ENCODE assay signal across 10 mouse cellular contexts in genomic region chr14:47194096-47194495, GRCm38 (mm10). TPM values are rescaled to one million over a fixed set of nuclear protein-coding genes. Genes with fewer than 3 reads are reported as not detected.
A peak's percentile ranks its signal among the peaks of the same experiment; 100 is the strongest.
DNase-seq lines count a peak whose midpoint lies in the region; ATAC-seq lines count a peak whose summit lies in the region.
"Had no signal": no experiment of that assay in that cellular context is flagged by ENCODE, and none has a peak within 500 bp of the region (broad histone marks: within the 10 kb centered on the region; RNA-seq: fewer than 3 reads in every experiment).

No protein-coding gene starts in this region.

- H3K27me3 ChIP-seq in forebrain, embryonic 15.5 days = no peaks in the 10 kb centered on the region
- H3K27me3 ChIP-seq: limb, embryonic 15.5 days had no signal

- no peak overlapping the region for H3K4me3 ChIP-seq in forebrain, embryonic 15.5 days
- H3K4me3 ChIP-seq: embryonic facial prominence, embryonic 10.5 days; limb, embryonic 15.5 days had no signal

- no peak overlapping the region for H3K4me2 ChIP-seq in forebrain, embryonic 15.5 days (replicated peaks)
- H3K4me2 ChIP-seq: limb, embryonic 15.5 days had no signal

- H3K36me3 ChIP-seq in forebrain, embryonic 15.5 days = no peaks in the 10 kb centered on the region
- H3K36me3 ChIP-seq: embryonic facial prominence, embryonic 10.5 days; limb, embryonic 15.5 days had no signal

- ATAC-seq in megakaryocyte progenitor cell, adult 5-6 weeks (replicated peaks; ENCODE audit: poor library complexity) = peak; percentile 68
- no peak for ATAC-seq in forebrain, embryonic 15.5 days (replicated peaks)
- no peak for ATAC-seq in monocyte, adult 5-6 weeks (replicated peaks; ENCODE audit: insufficient number of reproducible peaks, low FRiP score, low TSS enrichment, poor library complexity, severe bottlenecking)

- H3K9ac ChIP-seq in forebrain, embryonic 15.5 days (replicated peaks) = no peak overlapping the region
- H3K9ac ChIP-seq: limb, embryonic 15.5 days had no signal

- H3K4me1 ChIP-seq in forebrain, embryonic 15.5 days = 0 out of 2 replicates have a peak, but pooled peaks cover 5% of the 10 kb centered on the region

- no peaks in the 10 kb centered on the region for H3K9me3 ChIP-seq in forebrain, embryonic 15.5 days
- H3K9me3 ChIP-seq: embryonic facial prominence, embryonic 10.5 days; limb, embryonic 15.5 days had no signal

- peak; percentile 9 to 11 for DNase-seq in cerebellum, postnatal 10 days
- no peak for DNase-seq in cerebellum, adult 9-10 months
- peak; percentile 20 for DNase-seq in retina, postnatal 1 day
- DNase-seq in retina, embryonic 14.5 days (ENCODE audit: low spot score) = no peak
- peak; percentile 61 to 64 for DNase-seq in thymus, postnatal 36 days

- 33% methylated on average over 4 of the region's 4 CpGs for WGBS in forebrain, embryonic 15.5 days

- no peak overlapping the region for H3K27ac ChIP-seq in forebrain, embryonic 15.5 days (replicated peaks)
- H3K27ac ChIP-seq: embryonic facial prominence, embryonic 10.5 days; limb, embryonic 15.5 days had no signal

RNA-seq across cellular contexts. Expression of gene Gch1, which starts 4.9 kb away (rescaled TPM):
- total RNA-seq in megakaryocyte progenitor cell, adult 5-6 weeks (2015) = 1.9 and 2.6 TPM in 2 replicates
- total RNA-seq in megakaryocyte progenitor cell, adult 5-6 weeks (2017) = 1.7 TPM in 2 replicates
- polyA plus RNA-seq in forebrain, embryonic 15.5 days (2015; fragmentation: Nextera tagmentation; extraction: Ambion mirVana) = 1.7 and 2.3 TPM in 2 replicates
- 19.6 to 32.1 TPM (median 28.6 TPM) in 3 replicates for total RNA-seq in monocyte, adult 5-6 weeks (2017)

Comparison
In these comparisons a context has a peak if more than half of its experiments do, and no peak if none do; other contexts are left out.
1. DNase-seq: peak in cerebellum, postnatal 10 days (2 of 2), retina, postnatal 1 day (single experiment) and thymus, postnatal 36 days (2 of 2); none in cerebellum, adult 9-10 months (single experiment) and retina, embryonic 14.5 days (single experiment).